Mouse (Mus musculus): ENCODE measurements around the gene Cnot10. TPM values are rescaled to one million over a fixed set of nuclear protein-coding genes. Genes with fewer than 3 reads are reported as not detected.

The Cnot10 gene
- polyA plus RNA-seq, 1 experiment from 2014 or later, result 74.7 TPM

GRCm38 (mm10) chr9:114562031-114562918 lies 77.7 kb downstream of the Cnot10 start:
- Histone ChIP-seq H3K9ac (ENCODE audit: low read depth, low read length) (peak overlapping the region; percentile 80), H3K27me3 (ENCODE audit: control insufficient read depth, insufficient read depth, low read length) (peaks cover 14% of the 10 kb centered on the region; the same call in 1 of the 2 replicates), H3K9me3 (ENCODE audit: control insufficient read depth, low read length) (no peaks in the 10 kb centered on the region), H3K4me3 (ENCODE audit: low read length) (peak overlapping the region; percentile 69), H3K4me2 (replicated peaks; ENCODE audit: low read depth, low read length) (peak overlapping the region; percentile 96), H3K36me3 (ENCODE audit: control insufficient read depth, insufficient read depth, low read length) (no peaks in the 10 kb centered on the region), H3K4me1 (ENCODE audit: control insufficient read depth, insufficient read depth, low read length) (peaks cover 5% of the 10 kb centered on the region; the same call in 1 of the 2 replicates), H3K27ac (ENCODE audit: low read depth, low read length) (peak overlapping the region; percentile 55)
- WGBS, result under 1% methylated on average over 87 of the region's 101 CpGs
- peak; percentile 34; the same call in 1 of the 2 replicates for ATAC-seq (ENCODE audit: low FRiP score, low TSS enrichment)

GRCm38 (mm10) chr9:114561671-114561971 lies 78.4 kb downstream of the Cnot10 start:
- Histone ChIP-seq H3K9ac (ENCODE audit: low read depth, low read length) (peak overlapping the region; percentile 80; the same call in 1 of the 2 replicates), H3K4me3 (ENCODE audit: low read length) (peak overlapping the region; percentile 69), H3K27me3 (ENCODE audit: control insufficient read depth, insufficient read depth, low read length) (peaks cover 14% of the 10 kb centered on the region; the same call in 1 of the 2 replicates), H3K9me3 (ENCODE audit: control insufficient read depth, low read length) (no peaks in the 10 kb centered on the region), H3K27ac (ENCODE audit: low read depth, low read length) (no peak overlapping the region), H3K36me3 (ENCODE audit: control insufficient read depth, insufficient read depth, low read length) (no peaks in the 10 kb centered on the region), H3K4me1 (ENCODE audit: control insufficient read depth, insufficient read depth, low read length) (peaks cover 5% of the 10 kb centered on the region; the same call in 1 of the 2 replicates), H3K4me2 (replicated peaks; ENCODE audit: low read depth, low read length) (peak overlapping the region; percentile 96)
- under 1% methylated on average over 12 of the region's 12 CpGs for WGBS
- ATAC-seq (ENCODE audit: low FRiP score, low TSS enrichment), result no peak

DNA sequence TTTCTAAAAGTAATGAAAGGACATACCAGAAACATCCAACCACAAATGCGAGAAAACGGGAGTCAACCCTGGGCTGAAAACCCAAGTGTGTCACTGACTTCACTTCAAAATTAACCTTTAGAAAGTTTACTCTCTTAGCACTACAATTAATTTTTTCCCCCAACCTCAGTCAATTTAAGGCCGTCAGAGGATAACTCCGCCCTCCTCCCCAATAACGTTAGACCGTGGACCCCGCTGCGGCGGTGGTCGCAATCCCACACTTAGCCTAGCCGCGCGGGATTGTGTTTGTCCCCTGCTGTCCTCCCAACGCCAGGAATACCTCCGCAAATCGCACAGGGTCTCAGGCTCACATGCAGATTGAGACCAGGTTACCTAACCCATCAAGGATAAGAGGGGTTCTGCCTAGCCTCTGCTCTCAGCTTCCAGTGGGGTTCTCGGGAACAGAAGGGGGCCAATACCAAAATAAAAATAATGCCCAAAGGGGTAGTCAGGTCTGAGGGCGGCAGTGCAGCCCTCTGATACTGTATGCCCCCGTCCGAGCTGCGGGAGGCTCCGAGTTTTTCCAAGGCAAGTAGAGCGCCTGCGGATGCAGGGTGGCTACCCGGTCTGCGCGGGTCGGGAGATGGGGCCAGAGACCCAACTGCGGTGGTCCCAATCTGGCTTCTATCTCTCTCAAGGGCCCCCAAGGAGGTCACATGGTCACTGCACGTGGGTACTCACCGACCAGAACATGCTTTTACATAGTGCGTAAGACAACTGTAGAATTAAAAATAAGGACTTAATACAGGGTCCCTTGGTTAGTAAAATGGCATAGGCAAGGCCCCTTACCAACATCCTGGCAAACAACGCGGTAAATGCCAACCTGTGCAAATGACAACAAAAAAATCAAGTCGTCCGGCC lies 79.0 kb downstream of the Cnot10 start:
- H3K4me3 ChIP-seq (ENCODE audit: low read length), result peak overlapping the region; percentile 69
- peaks cover 14% of the 10 kb centered on the region; the same call in 1 of the 2 replicates for H3K27me3 ChIP-seq (ENCODE audit: control insufficient read depth, insufficient read depth, low read length)
- ATAC-seq (ENCODE audit: low FRiP score, low TSS enrichment), result no peak
- no peaks in the 10 kb centered on the region for H3K36me3 ChIP-seq (ENCODE audit: control insufficient read depth, insufficient read depth, low read length)
- no peak overlapping the region for H3K27ac ChIP-seq (ENCODE audit: low read depth, low read length)
- peak overlapping the region; percentile 96 for H3K4me2 ChIP-seq (replicated peaks; ENCODE audit: low read depth, low read length)
- 2% methylated on average over 36 of the region's 36 CpGs for WGBS
- H3K9me3 ChIP-seq (ENCODE audit: control insufficient read depth, low read length), result no peaks in the 10 kb centered on the region
- H3K4me1 ChIP-seq (ENCODE audit: control insufficient read depth, insufficient read depth, low read length), result peaks cover 5% of the 10 kb centered on the region; the same call in 1 of the 2 replicates
- H3K9ac ChIP-seq (ENCODE audit: low read depth, low read length), result peak overlapping the region; percentile 80

DNA sequence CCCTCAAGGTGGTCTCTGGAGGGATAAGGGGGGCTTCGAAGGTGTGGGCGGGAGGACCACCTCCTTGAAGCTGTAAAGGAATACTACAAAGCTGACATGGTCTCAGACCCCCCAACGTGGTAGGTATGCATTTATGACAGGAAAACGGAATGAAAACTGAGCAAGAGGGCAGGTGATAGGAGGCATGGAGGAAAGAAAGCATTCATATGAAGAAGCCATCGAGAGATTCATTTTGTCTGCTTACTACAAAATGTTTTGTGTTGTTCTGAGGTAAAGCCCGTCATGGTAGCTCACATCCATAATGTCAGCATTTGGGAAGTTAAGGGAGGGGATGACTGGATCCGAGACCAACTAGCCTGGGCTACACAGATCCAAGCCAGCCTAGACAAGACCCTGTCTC lies 79.8 kb downstream of the Cnot10 start:
- no peak overlapping the region for H3K27ac ChIP-seq (ENCODE audit: low read depth, low read length)
- no peaks in the 10 kb centered on the region for H3K36me3 ChIP-seq (ENCODE audit: control insufficient read depth, insufficient read depth, low read length)
- peaks cover 5% of the 10 kb centered on the region; the same call in 1 of the 2 replicates for H3K4me1 ChIP-seq (ENCODE audit: control insufficient read depth, insufficient read depth, low read length)
- peak overlapping the region; percentile 69; the same call in 1 of the 2 replicates for H3K4me3 ChIP-seq (ENCODE audit: low read length)
- H3K27me3 ChIP-seq (ENCODE audit: control insufficient read depth, insufficient read depth, low read length), result peaks cover 14% of the 10 kb centered on the region; the same call in 1 of the 2 replicates
- ATAC-seq (ENCODE audit: low FRiP score, low TSS enrichment), result no peak
- H3K9me3 ChIP-seq (ENCODE audit: control insufficient read depth, low read length), result no peaks in the 10 kb centered on the region
- H3K4me2 ChIP-seq (replicated peaks; ENCODE audit: low read depth, low read length), result peak overlapping the region; percentile 96
- WGBS, result 10% methylated on average over 7 of the region's 7 CpGs
- H3K9ac ChIP-seq (ENCODE audit: low read depth, low read length), result peak overlapping the region; percentile 34; the same call in 1 of the 2 replicates

DNA sequence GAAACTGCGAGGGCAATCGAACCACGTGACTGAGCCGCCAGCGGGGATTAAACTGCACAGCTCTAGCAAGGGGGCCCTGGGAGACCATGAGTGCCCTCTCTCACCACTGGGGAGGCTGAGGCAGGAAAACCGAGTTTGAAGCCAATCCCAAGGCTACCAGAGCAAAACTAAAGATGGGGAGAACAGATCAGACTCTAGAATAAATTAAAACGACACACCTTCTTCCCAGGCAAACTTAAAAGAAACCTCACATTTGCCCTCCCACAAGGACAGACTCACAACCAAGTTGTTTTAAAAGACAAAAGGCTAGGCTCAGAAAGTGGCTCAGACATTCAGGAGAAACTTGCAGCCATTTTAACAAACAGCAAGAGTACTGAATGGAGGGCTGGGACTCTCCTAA lies 82.9 kb downstream of the Cnot10 start:
- H3K36me3 ChIP-seq (ENCODE audit: control insufficient read depth, insufficient read depth, low read length), result no peaks in the 10 kb centered on the region
- H3K27me3 ChIP-seq (ENCODE audit: control insufficient read depth, insufficient read depth, low read length), result no peaks in the 10 kb centered on the region; the same call in 1 of the 2 replicates
- no peaks in the 10 kb centered on the region for H3K9me3 ChIP-seq (ENCODE audit: control insufficient read depth, low read length)
- H3K27ac ChIP-seq (ENCODE audit: low read depth, low read length), result no peak overlapping the region
- peaks cover 15% of the 10 kb centered on the region; the same call in 1 of the 2 replicates for H3K4me1 ChIP-seq (ENCODE audit: control insufficient read depth, insufficient read depth, low read length)
- no peak for ATAC-seq (ENCODE audit: low FRiP score, low TSS enrichment)
- no peak overlapping the region for H3K9ac ChIP-seq (ENCODE audit: low read depth, low read length)
- WGBS, result 29% methylated on average over 7 of the region's 7 CpGs
- H3K4me3 ChIP-seq (ENCODE audit: low read length), result no peak overlapping the region
- no peak overlapping the region for H3K4me2 ChIP-seq (replicated peaks; ENCODE audit: low read depth, low read length)

- Histone ChIP-seq H3K4me3 (ENCODE audit: low read length) (no peak overlapping the region), H3K9ac (ENCODE audit: low read depth, low read length) (no peak overlapping the region), H3K4me1 (ENCODE audit: control insufficient read depth, insufficient read depth, low read length) (peaks cover 15% of the 10 kb centered on the region; the same call in 1 of the 2 replicates), H3K9me3 (ENCODE audit: control insufficient read depth, low read length) (no peaks in the 10 kb centered on the region), H3K4me2 (replicated peaks; ENCODE audit: low read depth, low read length) (no peak overlapping the region), H3K27me3 (ENCODE audit: control insufficient read depth, insufficient read depth, low read length) (no peaks in the 10 kb centered on the region; the same call in 1 of the 2 replicates), H3K36me3 (ENCODE audit: control insufficient read depth, insufficient read depth, low read length) (no peaks in the 10 kb centered on the region), H3K27ac (ENCODE audit: low read depth, low read length) (no peak overlapping the region)
- ATAC-seq (ENCODE audit: low FRiP score, low TSS enrichment), result no peak
- WGBS, result 43% methylated on average over 10 of the region's 10 CpGs
Measured at GRCm38 (mm10) chr9:114556276-114556855, 83.6 kb downstream of the Cnot10 start.

- 53% methylated on average over 5 of the region's 5 CpGs for WGBS
- Histone ChIP-seq H3K4me3 (ENCODE audit: low read length) (no peak overlapping the region), H3K4me2 (replicated peaks; ENCODE audit: low read depth, low read length) (no peak overlapping the region), H3K36me3 (ENCODE audit: control insufficient read depth, insufficient read depth, low read length) (no peaks in the 10 kb centered on the region), H3K9ac (ENCODE audit: low read depth, low read length) (no peak overlapping the region), H3K9me3 (ENCODE audit: control insufficient read depth, low read length) (no peaks in the 10 kb centered on the region), H3K27me3 (ENCODE audit: control insufficient read depth, insufficient read depth, low read length) (no peaks in the 10 kb centered on the region), H3K27ac (ENCODE audit: low read depth, low read length) (no peak overlapping the region), H3K4me1 (ENCODE audit: control insufficient read depth, insufficient read depth, low read length) (peaks cover 15% of the 10 kb centered on the region; the same call in 1 of the 2 replicates)
- peak; percentile 38 for ATAC-seq (ENCODE audit: low FRiP score, low TSS enrichment)
Measured at GRCm38 (mm10) chr9:114554355-114554979, 85.5 kb downstream of the Cnot10 start.

DNA sequence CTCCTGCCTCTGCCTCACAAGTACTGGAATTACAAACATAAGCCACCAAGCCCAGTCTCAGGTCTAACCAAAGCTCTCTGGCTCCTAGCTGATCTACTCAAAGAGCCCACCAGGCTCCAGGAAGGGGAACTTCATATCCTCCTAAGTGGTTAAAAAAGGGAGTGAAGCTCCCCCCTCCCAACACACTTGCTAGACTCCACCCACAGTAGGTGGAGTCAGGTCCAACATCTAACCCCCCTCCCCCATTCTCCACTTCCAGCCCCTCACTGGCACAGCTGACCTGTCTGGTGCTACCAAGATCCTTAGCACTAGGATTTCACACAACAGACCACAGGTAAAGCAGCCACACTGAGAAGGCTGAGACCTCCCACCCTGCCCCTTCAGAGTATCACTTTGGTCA lies 86.2 kb downstream of the Cnot10 start:
- no peak overlapping the region for H3K27ac ChIP-seq (ENCODE audit: low read depth, low read length)
- H3K4me2 ChIP-seq (replicated peaks; ENCODE audit: low read depth, low read length), result no peak overlapping the region
- ATAC-seq (ENCODE audit: low FRiP score, low TSS enrichment), result no peak
- H3K27me3 ChIP-seq (ENCODE audit: control insufficient read depth, insufficient read depth, low read length), result no peaks in the 10 kb centered on the region
- H3K9me3 ChIP-seq (ENCODE audit: control insufficient read depth, low read length), result no peaks in the 10 kb centered on the region
- H3K9ac ChIP-seq (ENCODE audit: low read depth, low read length), result no peak overlapping the region
- no peaks in the 10 kb centered on the region for H3K36me3 ChIP-seq (ENCODE audit: control insufficient read depth, insufficient read depth, low read length)
- no peak overlapping the region for H3K4me3 ChIP-seq (ENCODE audit: low read length)
- H3K4me1 ChIP-seq (ENCODE audit: control insufficient read depth, insufficient read depth, low read length), result peaks cover 17% of the 10 kb centered on the region; the same call in 1 of the 2 replicates
